Mouse (Mus musculus): ENCODE results near the gene Zc3hav1. TPM values are rescaled to one million over a fixed set of nuclear protein-coding genes. Genes with fewer than 3 reads are reported as not detected.

Gene Zc3hav1
- polyA plus RNA-seq, 1 experiment: 34.7 TPM

DNA sequence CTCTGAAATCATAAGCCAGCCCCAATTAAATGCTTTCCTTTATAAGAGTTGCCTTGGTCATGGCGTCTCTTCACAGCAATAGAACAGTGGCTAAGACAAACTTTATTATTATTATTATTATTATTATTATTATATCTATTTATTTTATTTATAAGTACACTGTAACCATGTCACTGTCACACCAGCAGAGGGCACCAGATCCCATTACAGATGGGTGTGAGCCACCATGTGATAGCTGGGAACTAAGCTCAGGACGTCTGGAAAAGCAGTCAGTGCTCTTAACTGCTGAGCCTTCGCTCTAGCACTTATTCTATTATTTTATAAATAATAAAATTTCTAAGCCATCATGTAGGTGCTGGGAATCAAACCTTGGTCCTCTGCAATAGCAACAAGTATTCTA lies 60.7 kb downstream of the Zc3hav1 start:
- Histone ChIP-seq H3K27me3 (ENCODE audit: control insufficient read depth, insufficient read depth, low read length) (no peaks in the 10 kb centered on the region), H3K4me1 (ENCODE audit: control insufficient read depth, insufficient read depth, insufficient read length, low read length) (no peaks in the 10 kb centered on the region), H3K27ac (ENCODE audit: insufficient read depth, low read depth, low read length) (no peak overlapping the region), H3K4me3 (ENCODE audit: low read depth, low read length) (no peak overlapping the region), H3K36me3 (ENCODE audit: control insufficient read depth, insufficient read depth, low read length) (no peaks in the 10 kb centered on the region; the same call in 1 of the 2 replicates)
- whole genome bisulfite sequencing: 83% methylated on average over 3 of the region's 3 CpGs
- TF ChIP-seq POLR2A (IDR thresholded peaks at IDR 0.05; ENCODE audit: low read depth, low read length) (no peak), CTCF (IDR thresholded peaks at IDR 0.05; ENCODE audit: extremely low read depth, insufficient read length, insufficient replicate concordance, low read depth, low read length) (no peak)

DNA sequence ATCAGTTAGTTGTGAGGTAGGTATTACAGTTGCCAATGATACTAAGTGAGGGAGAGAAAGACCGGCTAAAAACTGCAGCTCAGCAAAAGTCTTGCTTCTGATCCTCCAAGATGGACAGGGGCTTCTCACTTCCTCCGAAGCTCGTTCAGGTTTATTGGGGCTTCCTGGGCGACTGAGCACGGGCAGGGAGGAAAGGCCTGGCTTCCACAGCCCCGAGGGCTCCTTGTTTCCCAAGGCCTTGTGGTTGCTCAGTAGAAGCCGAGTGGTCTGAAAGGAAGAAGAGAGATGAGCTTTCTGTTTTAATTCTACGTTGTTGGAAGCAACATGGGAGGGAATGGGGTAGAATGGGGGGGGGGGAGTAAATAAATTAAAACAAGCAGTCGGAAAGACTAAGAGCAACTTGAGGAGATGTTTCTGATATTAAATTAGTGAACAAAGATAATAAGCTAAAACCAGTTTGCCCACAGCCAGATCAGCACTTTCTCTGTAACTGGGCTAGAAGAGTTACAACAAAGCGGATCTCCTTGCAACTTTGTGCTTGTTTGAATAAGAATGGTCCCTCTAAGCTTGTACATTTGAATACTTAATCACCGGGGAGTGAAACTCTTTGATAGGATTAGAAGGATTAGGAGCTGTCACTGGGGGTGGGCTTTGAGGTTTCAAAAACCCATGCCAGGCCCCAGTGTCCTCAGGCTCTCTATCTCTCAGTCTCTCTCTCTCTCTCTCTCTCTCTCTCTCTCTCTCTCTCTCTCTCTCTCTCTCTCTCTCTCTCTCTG lies 61.3 kb downstream of the Zc3hav1 start:
- no peak for TF ChIP-seq POLR2A (IDR thresholded peaks at IDR 0.05; ENCODE audit: low read depth, low read length)
- TF ChIP-seq CTCF (IDR thresholded peaks at IDR 0.05; ENCODE audit: extremely low read depth, insufficient read length, insufficient replicate concordance, low read depth, low read length): no peak
- Histone ChIP-seq H3K27me3 (ENCODE audit: control insufficient read depth, insufficient read depth, low read length) (no peaks in the 10 kb centered on the region), H3K27ac (ENCODE audit: insufficient read depth, low read depth, low read length) (no peak overlapping the region), H3K4me1 (ENCODE audit: control insufficient read depth, insufficient read depth, insufficient read length, low read length) (no peaks in the 10 kb centered on the region), H3K36me3 (ENCODE audit: control insufficient read depth, insufficient read depth, low read length) (no peaks in the 10 kb centered on the region; the same call in 1 of the 2 replicates), H3K4me3 (ENCODE audit: low read depth, low read length) (no peak overlapping the region)
- 84% methylated on average over 11 of the region's 11 CpGs for WGBS

DNA sequence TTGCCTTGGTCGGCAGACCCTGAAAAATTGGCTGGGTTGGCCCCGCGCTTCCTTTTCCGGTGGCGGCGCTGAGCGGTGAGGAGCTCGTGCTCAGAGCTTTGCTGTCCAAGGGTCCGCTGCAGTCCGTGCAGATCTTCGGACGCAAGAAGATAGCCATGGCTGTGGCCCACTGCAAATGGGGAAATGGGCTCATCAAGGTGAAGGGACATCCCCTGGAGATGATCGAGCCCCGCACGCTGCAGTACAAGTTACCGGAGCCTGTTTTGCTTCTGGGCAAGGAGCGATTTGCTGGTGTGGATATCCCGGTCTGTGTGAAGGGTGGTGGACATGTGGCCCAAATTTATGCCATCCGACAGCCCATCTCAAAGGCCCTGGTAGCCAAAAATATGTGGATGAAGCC lies 70.0 kb downstream of the Zc3hav1 start:
- Histone ChIP-seq H3K4me1 (ENCODE audit: control insufficient read depth, insufficient read depth, insufficient read length, low read length) (no peaks in the 10 kb centered on the region), H3K27ac (ENCODE audit: insufficient read depth, low read depth, low read length) (no peak overlapping the region), H3K4me3 (ENCODE audit: low read depth, low read length) (no peak overlapping the region), H3K36me3 (ENCODE audit: control insufficient read depth, insufficient read depth, low read length) (no peaks in the 10 kb centered on the region), H3K27me3 (ENCODE audit: control insufficient read depth, insufficient read depth, low read length) (no peaks in the 10 kb centered on the region)
- TF ChIP-seq CTCF (IDR thresholded peaks at IDR 0.05; ENCODE audit: extremely low read depth, insufficient read length, insufficient replicate concordance, low read depth, low read length) (no peak), POLR2A (IDR thresholded peaks at IDR 0.05; ENCODE audit: low read depth, low read length) (no peak)
- WGBS: 99% methylated on average over 19 of the region's 19 CpGs

DNA sequence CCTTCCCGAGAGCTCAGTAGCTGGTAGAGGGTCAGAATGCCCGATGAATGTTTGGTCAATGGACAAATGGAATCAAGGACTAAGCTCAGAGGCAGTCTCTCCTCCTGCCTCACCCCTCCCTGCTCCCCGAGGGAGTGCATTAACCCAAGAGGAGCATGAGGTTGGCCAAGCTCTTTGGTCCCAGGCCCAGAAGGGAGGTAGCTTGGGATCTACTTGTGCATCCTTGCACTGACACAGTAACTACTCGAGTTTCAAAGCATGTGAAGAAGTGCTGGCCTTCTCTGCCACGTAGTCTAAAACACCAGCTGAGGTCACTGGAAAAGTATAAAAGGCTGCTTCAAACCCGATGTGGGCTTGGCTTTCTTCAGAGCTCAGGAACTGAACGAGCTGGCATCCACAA lies 89.9 kb downstream of the Zc3hav1 start:
- TF ChIP-seq CTCF (IDR thresholded peaks at IDR 0.05; ENCODE audit: extremely low read depth, insufficient read length, insufficient replicate concordance, low read depth, low read length): no peak
- no peak for TF ChIP-seq POLR2A (IDR thresholded peaks at IDR 0.05; ENCODE audit: low read depth, low read length)
- Histone ChIP-seq H3K27ac (ENCODE audit: insufficient read depth, low read depth, low read length) (no peak overlapping the region), H3K4me3 (ENCODE audit: low read depth, low read length) (no peak overlapping the region), H3K27me3 (ENCODE audit: control insufficient read depth, insufficient read depth, low read length) (no peaks in the 10 kb centered on the region), H3K4me1 (ENCODE audit: control insufficient read depth, insufficient read depth, insufficient read length, low read length) (no peaks in the 10 kb centered on the region), H3K36me3 (ENCODE audit: control insufficient read depth, insufficient read depth, low read length) (no peaks in the 10 kb centered on the region)
- 75% methylated on average over 7 of the region's 7 CpGs for WGBS

DNA sequence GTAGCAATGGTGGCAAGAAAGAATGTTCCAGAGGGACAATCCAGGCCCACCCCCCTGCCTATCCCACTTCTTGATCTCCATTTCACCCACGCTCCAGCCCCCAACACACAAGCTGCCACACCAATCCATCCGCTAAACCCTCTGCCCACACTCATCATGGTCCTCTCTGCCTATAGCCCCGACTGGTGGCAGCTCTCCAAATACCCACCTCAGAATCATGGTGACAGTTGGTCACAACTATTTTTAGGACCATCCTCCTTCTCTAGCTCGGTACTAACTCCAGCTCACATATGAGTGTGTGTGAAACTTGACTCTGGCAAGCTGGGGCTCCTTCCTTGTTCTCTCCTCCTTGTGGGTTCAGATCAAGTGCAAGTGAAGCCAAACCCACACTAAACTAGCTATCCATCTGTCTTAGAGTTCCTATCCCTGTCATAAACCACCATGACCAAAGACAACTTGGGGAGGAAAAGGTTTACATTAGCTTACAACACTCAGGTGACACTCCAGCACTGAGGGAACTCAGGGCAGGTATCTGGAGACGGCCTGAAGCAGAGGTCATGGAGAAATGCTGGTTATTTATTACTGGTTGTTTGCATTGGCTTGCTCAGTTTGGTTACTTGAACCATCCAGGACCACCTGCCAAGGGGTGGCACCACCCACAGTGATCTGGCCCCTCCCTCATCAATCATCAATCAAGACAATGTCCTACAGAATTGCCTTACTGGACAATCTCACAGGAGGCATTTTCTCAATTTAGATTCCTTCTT lies 90.8 kb downstream of the Zc3hav1 start:
- Histone ChIP-seq H3K4me3 (ENCODE audit: low read depth, low read length) (no peak overlapping the region), H3K27me3 (ENCODE audit: control insufficient read depth, insufficient read depth, low read length) (no peaks in the 10 kb centered on the region), H3K36me3 (ENCODE audit: control insufficient read depth, insufficient read depth, low read length) (no peaks in the 10 kb centered on the region), H3K4me1 (ENCODE audit: control insufficient read depth, insufficient read depth, insufficient read length, low read length) (no peaks in the 10 kb centered on the region), H3K27ac (ENCODE audit: insufficient read depth, low read depth, low read length) (no peak overlapping the region)
- WGBS: 58% methylated on average over 5 of the region's 5 CpGs
- TF ChIP-seq CTCF (IDR thresholded peaks at IDR 0.05; ENCODE audit: extremely low read depth, insufficient read length, insufficient replicate concordance, low read depth, low read length) (no peak), POLR2A (IDR thresholded peaks at IDR 0.05; ENCODE audit: low read depth, low read length) (no peak)

DNA sequence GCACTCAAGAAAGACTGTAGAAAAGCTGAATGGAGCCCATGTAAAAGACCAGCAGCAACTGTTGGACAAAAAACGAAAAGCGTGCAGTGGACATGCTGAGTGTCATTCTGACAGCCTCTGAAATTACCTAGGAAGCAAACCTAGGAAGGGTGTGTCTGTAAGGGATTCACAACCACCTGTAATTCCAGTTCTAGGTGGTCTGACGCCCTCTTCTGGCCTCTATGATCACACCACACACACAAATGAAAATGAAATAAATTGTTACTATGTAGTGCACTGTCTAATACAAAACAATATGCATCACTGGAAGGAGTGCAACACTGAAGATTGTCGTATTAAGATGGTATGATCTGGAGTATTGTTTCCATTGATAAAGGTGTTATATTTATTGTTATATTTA lies 92.5 kb downstream of the Zc3hav1 start:
- Histone ChIP-seq H3K36me3 (ENCODE audit: control insufficient read depth, insufficient read depth, low read length) (no peaks in the 10 kb centered on the region), H3K27me3 (ENCODE audit: control insufficient read depth, insufficient read depth, low read length) (no peaks in the 10 kb centered on the region), H3K27ac (ENCODE audit: insufficient read depth, low read depth, low read length) (no peak overlapping the region), H3K4me3 (ENCODE audit: low read depth, low read length) (no peak overlapping the region), H3K4me1 (ENCODE audit: control insufficient read depth, insufficient read depth, insufficient read length, low read length) (no peaks in the 10 kb centered on the region)
- TF ChIP-seq POLR2A (IDR thresholded peaks at IDR 0.05; ENCODE audit: low read depth, low read length): no peak
- TF ChIP-seq CTCF (IDR thresholded peaks at IDR 0.05; ENCODE audit: extremely low read depth, insufficient read length, insufficient replicate concordance, low read depth, low read length): no peak
- WGBS: 77% methylated on average over 4 of the region's 4 CpGs

DNA sequence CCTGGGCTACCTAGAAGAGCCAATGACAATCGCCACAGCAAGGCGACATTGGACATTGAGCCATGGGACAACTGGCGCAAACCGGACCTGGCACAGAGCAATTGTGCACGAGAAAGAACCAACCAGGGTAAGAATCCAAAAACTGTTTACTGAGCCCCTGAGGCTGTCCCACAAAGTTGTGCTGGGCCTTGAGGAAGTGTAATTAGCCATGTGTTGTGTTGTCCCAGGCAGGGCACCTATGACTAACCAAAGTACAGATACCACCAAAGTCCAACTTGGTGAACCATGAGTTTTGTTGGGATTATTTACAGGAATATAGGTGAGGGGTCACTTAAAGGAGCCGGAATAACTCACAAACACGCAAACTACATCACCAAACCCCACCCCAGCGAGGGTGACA lies 96.9 kb downstream of the Zc3hav1 start:
- Histone ChIP-seq H3K27me3 (ENCODE audit: control insufficient read depth, insufficient read depth, low read length) (no peaks in the 10 kb centered on the region), H3K4me3 (ENCODE audit: low read depth, low read length) (no peak overlapping the region), H3K36me3 (ENCODE audit: control insufficient read depth, insufficient read depth, low read length) (no peaks in the 10 kb centered on the region), H3K27ac (ENCODE audit: insufficient read depth, low read depth, low read length) (no peak overlapping the region), H3K4me1 (ENCODE audit: control insufficient read depth, insufficient read depth, insufficient read length, low read length) (no peaks in the 10 kb centered on the region)
- 93% methylated on average over 8 of the region's 8 CpGs for WGBS
- TF ChIP-seq CTCF (IDR thresholded peaks at IDR 0.05; ENCODE audit: extremely low read depth, insufficient read length, insufficient replicate concordance, low read depth, low read length) (no peak), POLR2A (IDR thresholded peaks at IDR 0.05; ENCODE audit: low read depth, low read length) (no peak)

Measured in small intestine, adult 2 months (tissue).